Comparison of ENCODE assay signal across 23 mouse cellular contexts in the genomic region with DNA sequence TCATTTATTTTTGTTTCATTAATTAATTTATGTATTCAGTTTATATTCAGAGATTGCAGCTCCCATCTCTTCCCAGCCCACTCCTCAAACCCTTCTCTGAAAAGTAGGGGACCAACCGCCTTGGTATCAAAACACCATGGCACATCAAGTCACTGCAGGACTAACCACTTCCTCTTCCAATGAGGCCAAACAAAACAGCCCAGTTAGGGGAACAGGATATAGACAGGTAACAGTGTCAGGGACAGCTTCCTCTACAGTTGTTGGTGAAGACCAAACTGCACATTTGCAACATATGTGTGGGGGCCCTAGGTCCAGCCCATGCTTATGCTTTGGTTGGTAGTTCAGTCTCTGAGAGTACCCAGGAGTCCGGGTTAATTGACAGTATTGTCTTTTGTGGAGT. TPM values are rescaled to one million over a fixed set of nuclear protein-coding genes. Genes with fewer than 3 reads are reported as not detected.
DNase-seq lines count a peak whose midpoint lies in the region; ATAC-seq lines count a peak whose summit lies in the region.
"Not testable (repeated sequence)": the region's sequence is repeated elsewhere in the genome, so short reads cannot be mapped to it uniquely, and the experiment has no call there.
"Had no signal": no experiment of that assay in that cellular context is flagged by ENCODE, and none has a peak within 500 bp of the region (broad histone marks: within the 10 kb centered on the region; RNA-seq: fewer than 3 reads in every experiment).

No protein-coding gene starts in this region.

- not testable (repeated sequence) for H3K4me2 ChIP-seq in liver, embryonic 15.5 days

- H3K27me3 ChIP-seq in liver, embryonic 15.5 days: not testable (repeated sequence)

- ATAC-seq in hematopoietic stem cell, adult 5-6 weeks (replicated peaks in 1 of 2; ENCODE audit: insufficient read depth in 1 of 2, low FRiP score in 2 of 2, low TSS enrichment in 1 of 2, low read depth in 1 of 2, poor library complexity in 2 of 2, severe bottlenecking in 2 of 2): peak; percentile 91 to 98
- ATAC-seq in liver, embryonic 15.5 days (ENCODE audit: insufficient read depth): peak; percentile 47; the same call in 1 of the 2 replicates
- peak; percentile 97 for ATAC-seq in megakaryocyte, adult 5-6 weeks (ENCODE audit: poor library complexity, severe bottlenecking)

- DNase-seq in 3T3-L1 (ENCODE audit: low read depth, low spot score) (peak; percentile 1), NIH3T3 (ENCODE audit: low read depth) (peak; percentile 1)
- DNase-seq in CD4-positive, CD25-positive, alpha-beta regulatory T cell, adult 2 months (ENCODE audit: low read depth, low spot score): peak; percentile 38
- peak; percentile 5 to 14 for DNase-seq in natural killer cell, adult 2 months (ENCODE audit: low spot score in 2 of 2)
- DNase-seq in thymus, postnatal 0 days (ENCODE audit: low spot score): peak; percentile 49

- not testable (repeated sequence) for H3K27ac ChIP-seq in liver, embryonic 15.5 days (replicated peaks)

- H3K9me3 ChIP-seq in liver, embryonic 15.5 days (replicated peaks): not testable (repeated sequence)

- H3K4me3 ChIP-seq in liver, embryonic 15.5 days (replicated peaks): not testable (repeated sequence)

- not testable (repeated sequence) for H3K4me1 ChIP-seq in liver, embryonic 15.5 days (replicated peaks)

- H3K9ac ChIP-seq in liver, embryonic 15.5 days: not testable (repeated sequence)

- WGBS in liver, embryonic 15.5 days (ENCODE audit: insufficient replicate concordance): 22% methylated on average over 2 of the region's 2 CpGs

- not testable (repeated sequence) for H3K36me3 ChIP-seq in liver, embryonic 15.5 days (replicated peaks)

RNA-seq across cellular contexts. Expression of a gene that starts 6.6 kb away (rescaled TPM):
- 158 and 228 TPM in 2 replicates for total RNA-seq in hematopoietic stem cell, adult 5-6 weeks (2017)
- 2.0 and 3.0 TPM in 2 replicates for polyA plus RNA-seq in liver, embryonic 15.5 days (2015; fragmentation: Nextera tagmentation; extraction: Ambion mirVana)
- 263 and 285 TPM in 2 replicates for total RNA-seq in megakaryocyte, adult 5-6 weeks (2015)
- total RNA-seq in megakaryocyte, adult 5-6 weeks (2017): 122 and 154 TPM in 2 replicates
- 43.8 and 44.3 TPM in 2 replicates for polyA plus RNA-seq in thymus, postnatal 0 days (2015; fragmentation: Nextera tagmentation; extraction: Ambion mirVana)
- polyA plus RNA-seq: heart, embryonic 10.5 days; midbrain, embryonic 11.5 days had no signal

RNA-seq across cellular contexts. Expression of a gene that starts 6.8 kb away (rescaled TPM):
- total RNA-seq in hematopoietic stem cell, adult 5-6 weeks (2017): 280 and 342 TPM in 2 replicates
- 3.5 and 4.7 TPM in 2 replicates for polyA plus RNA-seq in liver, embryonic 15.5 days (2015; fragmentation: Nextera tagmentation; extraction: Ambion mirVana)
- 360 and 361 TPM in 2 replicates for total RNA-seq in megakaryocyte, adult 5-6 weeks (2015)
- 254 and 258 TPM in 2 replicates for total RNA-seq in megakaryocyte, adult 5-6 weeks (2017)
- 79.6 and 80.1 TPM in 2 replicates for polyA plus RNA-seq in thymus, postnatal 0 days (2015; fragmentation: Nextera tagmentation; extraction: Ambion mirVana)

RNA-seq across cellular contexts. Expression of a gene that starts 33.5 kb away (rescaled TPM):
- not detected in 2 replicates for total RNA-seq in hematopoietic stem cell, adult 5-6 weeks (2017)
- polyA plus RNA-seq in liver, embryonic 15.5 days (2015; fragmentation: Nextera tagmentation; extraction: Ambion mirVana): not detected in 2 replicates
- not detected in 2 replicates for total RNA-seq in megakaryocyte, adult 5-6 weeks (2015)
- not detected in 2 replicates for total RNA-seq in megakaryocyte, adult 5-6 weeks (2017)
- 4.4 and 6.3 TPM in 2 replicates for polyA plus RNA-seq in thymus, postnatal 0 days (2015; fragmentation: Nextera tagmentation; extraction: Ambion mirVana)
- total RNA-seq: adrenal gland, postnatal 14 days; gastrocnemius, postnatal 14 days; heart, postnatal 25 days; hindbrain, postnatal 0 days; layer of hippocampus, postnatal 36 days; left cerebral cortex, postnatal 4 days had no signal
- polyA plus RNA-seq: forebrain, embryonic 14.5 days; heart, embryonic 10.5 days; hindbrain, embryonic 12.5 days; intestine, postnatal 0 days; liver, embryonic 14.5 days; lung, embryonic 16.5 days; macrophage; midbrain, embryonic 11.5 days; neural tube, embryonic 14.5 days had no signal

RNA-seq across cellular contexts. Expression of a gene that starts 36.2 kb away (rescaled TPM):
- 4.3 TPM in 1 of 2 replicates, not detected in the other for total RNA-seq in hematopoietic stem cell, adult 5-6 weeks (2017)
- 1.9 and 3.1 TPM in 2 replicates for polyA plus RNA-seq in liver, embryonic 15.5 days (2015; fragmentation: Nextera tagmentation; extraction: Ambion mirVana)
- 165 and 182 TPM in 2 replicates for total RNA-seq in megakaryocyte, adult 5-6 weeks (2015)
- 234 and 254 TPM in 2 replicates for total RNA-seq in megakaryocyte, adult 5-6 weeks (2017)
- 7.8 and 9.3 TPM in 2 replicates for polyA plus RNA-seq in thymus, postnatal 0 days (2015; fragmentation: Nextera tagmentation; extraction: Ambion mirVana)
- total RNA-seq: hindbrain, postnatal 0 days; layer of hippocampus, postnatal 36 days had no signal
- polyA plus RNA-seq: neural tube, embryonic 14.5 days had no signal

Comparison
In these comparisons a context has a peak if more than half of its experiments do, and no peak if none do; other contexts are left out.
1. ATAC-seq: peak in every context shown above with its lines; median percentile 97 in megakaryocyte, adult 5-6 weeks; 94 in hematopoietic stem cell, adult 5-6 weeks; 47 in liver, embryonic 15.5 days.